Mouse (Mus musculus) bone marrow, adult 2 months (tissue): ENCODE data around the gene Stpg1.

Source experiments
- CTCF ChIP-seq: fragments of 200-500 bp; IDR thresholded peaks from 2 replicates; pipeline ENCODE4 v1.5.1; 2011; ENCODE audit warnings: low read length, control low read depth; ENCODE audit not compliant: control insufficient read depth, insufficient read depth
- POLR2A ChIP-seq: fragments of 200-500 bp; IDR thresholded peaks from 2 replicates; pipeline ENCODE4 v1.6.1; 2011; ENCODE audit warnings: low read depth, mild to moderate bottlenecking, control low read depth, low read length, borderline replicate concordance; ENCODE audit not compliant: control insufficient read depth

- no peak for TF ChIP-seq POLR2A
- TF ChIP-seq CTCF = no peak
Measured at GRCm38 (mm10) chr4:135523939-135524338, 29.3 kb downstream of the Stpg1 start.
